Mouse (Mus musculus): ENCODE data around the gene Ptprj.

Gene Ptprj

DNA sequence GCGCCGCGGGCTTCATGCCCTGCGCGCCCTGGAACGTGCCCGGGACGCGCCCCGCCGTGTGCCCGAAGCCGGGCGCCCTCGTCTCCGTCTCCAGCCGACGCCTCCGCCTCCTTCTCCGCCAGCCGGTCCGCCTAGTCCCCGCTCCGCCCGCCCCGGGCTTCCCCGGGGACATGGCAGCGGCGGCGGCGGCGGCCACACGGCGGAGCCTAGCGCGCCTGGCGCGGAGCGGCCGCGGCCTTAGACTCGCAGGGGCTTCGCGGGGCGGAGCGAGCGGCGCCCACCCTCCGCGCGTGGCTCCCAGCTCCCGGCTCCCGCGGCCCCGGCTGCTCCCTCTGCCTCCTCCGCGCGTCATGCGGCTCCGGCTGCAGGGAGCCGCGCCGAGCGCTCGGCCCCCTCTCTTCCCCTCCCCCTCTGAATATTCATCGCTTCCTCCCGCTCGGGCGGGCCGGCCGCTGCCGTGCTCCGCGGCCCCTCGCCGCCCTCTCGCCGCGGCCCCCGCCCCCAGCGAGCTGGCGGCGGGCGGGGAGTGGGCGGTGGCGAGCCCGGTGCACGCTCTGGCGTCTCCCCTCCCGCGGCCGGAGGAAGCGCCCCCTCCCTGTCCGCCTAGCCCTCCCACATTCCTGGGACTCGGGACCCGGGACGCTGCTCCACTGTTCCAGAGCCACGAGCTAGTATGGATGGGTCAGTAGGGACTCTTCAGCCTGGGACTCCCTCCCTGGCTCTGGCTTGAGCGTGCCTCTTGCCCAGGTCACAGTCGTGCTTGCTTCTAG is at the start of gene Ptprj:
Gene Ptprj (minus strand): TSS at position 412 of the 770 bp plus-strand sequence.
- peak; percentile 69 for DNase-seq (ENCODE audit: low spot score)

DNA sequence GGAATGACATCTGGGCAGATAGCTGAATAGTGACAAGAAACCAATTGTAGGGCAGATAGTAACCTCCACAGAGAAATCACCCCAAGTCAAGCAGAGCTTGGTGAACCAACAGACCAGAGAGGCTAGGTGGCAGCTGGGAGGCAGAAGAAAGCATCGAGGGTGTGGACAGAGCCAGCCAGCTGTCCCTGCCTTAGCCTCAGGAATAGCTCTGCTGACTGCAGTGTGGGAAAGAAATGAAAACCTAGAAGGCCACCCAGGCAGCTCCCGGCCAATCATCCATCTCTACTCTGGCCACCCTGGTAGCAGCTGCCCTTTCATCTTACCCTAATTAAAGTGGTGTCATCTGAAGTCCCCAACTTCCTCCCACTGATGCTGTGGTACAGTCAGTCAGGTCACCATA is 49.1 kb upstream of the Ptprj start:
- DNase-seq (ENCODE audit: low spot score): no peak

DNA sequence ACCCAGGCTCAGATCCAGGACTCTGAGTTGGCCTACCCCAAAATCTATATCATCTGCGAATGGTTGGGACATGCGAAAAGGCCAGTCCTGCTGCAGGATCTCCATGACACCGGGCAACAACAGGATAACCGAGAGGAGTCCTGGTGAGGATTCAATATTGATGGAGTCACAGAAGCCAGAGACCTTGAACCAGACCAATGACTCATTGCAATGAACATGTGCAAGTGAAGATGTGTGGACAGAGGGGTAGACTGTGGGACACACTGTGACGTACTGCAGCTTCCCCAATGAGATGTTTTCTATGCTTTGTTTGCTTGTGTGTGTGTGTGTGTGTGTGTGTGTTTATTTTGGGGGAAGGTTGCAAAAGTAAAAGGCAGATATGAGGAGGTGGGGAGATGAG is 47.8 kb upstream of the Ptprj start:
- DNase-seq (ENCODE audit: low spot score): no peak

DNA sequence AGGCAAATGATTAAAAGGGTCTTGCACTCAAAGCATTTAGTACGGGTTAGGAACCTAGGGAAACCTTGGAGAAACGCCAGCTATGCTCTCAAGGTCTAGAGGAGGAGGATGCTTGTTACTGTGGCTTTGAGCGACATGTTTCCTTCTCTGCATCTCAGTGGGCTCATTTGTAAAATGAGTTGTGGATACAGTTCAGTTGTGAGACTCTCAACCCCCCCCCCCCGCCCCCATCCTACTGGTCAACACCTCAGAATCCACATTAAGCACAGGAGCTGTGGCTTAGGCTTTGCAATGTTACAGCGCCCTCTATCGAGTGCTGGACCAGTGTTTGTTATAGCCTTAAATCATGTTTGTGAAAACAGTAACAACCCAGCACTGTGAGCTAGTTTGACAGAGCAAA is 44.5 kb upstream of the Ptprj start:
- DNase-seq (ENCODE audit: low spot score): peak; percentile 78

DNA sequence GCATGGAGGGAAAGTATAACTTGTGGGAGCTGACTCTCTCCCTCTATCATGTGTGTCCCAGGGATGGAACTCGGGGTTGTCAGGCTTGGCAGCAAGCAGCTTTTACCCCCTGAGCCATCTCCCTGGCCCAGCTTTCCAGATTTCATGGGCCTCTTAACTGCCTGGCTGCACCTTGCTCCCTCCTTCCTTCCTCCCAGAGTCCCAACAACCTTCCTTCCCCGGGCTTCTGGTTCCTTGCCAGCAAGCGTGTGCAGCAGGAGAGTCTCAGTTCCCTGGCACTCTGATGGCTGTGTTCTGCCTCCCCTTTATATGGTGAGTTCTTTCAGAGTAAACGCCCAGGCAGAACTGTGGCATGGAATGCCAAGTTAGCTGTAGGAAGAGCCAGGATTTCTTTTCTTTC is 43.9 kb upstream of the Ptprj start:
- DNase-seq (ENCODE audit: low spot score): no peak

DNA sequence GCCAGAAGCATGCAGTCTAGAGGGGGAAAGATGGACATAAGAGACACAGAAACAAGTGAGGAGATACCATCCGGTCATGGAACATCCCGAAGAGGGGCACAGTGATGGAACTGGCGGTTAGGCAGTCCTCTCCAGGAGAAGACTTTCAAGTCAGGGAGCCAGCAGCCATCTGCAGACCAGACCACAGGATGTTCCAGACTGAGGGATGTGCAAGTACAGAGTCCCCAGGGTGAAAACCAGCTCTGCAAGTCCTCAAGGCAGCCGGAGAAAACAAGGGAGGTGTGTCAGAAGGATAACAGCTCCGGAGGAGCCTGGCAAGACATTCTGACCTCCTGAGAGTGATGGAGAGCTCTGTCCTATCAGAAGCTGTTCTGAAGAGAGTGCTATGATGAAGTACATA is 40.4 kb upstream of the Ptprj start:
- no peak for DNase-seq (ENCODE audit: low spot score)

DNA sequence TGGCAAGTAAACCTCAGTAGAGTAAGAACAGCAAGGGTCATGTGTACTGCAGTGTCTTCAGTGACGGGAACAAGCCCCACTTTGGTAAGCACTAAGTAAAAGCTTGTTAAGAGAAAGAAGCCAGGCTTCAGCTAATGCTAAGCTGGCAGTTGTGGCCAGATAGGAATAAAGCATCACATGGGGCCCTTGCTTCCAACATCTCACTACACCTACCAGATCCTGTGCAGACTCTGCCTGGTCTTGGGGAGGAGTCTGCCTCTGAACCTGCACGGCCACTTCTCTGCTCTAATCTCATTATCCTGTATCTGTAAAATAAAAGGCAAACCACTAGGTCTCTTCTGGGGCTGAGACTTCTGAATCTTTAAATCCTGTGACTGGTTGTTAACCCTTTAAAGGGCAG is 39.2 kb upstream of the Ptprj start:
- no peak for DNase-seq (ENCODE audit: low spot score)

DNA sequence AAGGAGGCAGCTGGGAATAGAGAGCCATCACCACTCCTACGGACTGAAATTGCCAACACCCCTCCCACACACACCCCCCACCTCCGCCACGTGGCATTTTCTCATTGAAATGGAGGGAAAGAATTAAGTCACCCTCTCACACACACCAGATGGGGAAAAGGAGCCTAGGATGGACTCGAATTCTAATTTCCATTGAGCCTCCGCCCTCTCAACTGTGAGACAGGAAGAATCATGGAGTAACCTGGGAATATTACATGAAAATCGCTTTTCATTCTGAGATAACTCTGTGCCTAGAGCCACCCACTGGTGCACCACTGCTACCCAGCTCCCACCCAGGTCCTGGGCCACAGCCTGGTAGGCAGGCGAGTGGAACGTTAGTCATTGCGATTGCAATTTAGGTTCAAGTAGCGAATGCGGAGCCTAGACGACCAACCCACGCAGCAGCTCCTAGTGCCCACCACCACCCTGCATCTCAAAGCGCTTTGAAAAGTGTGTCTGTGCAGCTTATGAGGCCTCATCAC is 34.3 kb upstream of the Ptprj start:
- no peak for DNase-seq (ENCODE audit: low spot score)

DNA sequence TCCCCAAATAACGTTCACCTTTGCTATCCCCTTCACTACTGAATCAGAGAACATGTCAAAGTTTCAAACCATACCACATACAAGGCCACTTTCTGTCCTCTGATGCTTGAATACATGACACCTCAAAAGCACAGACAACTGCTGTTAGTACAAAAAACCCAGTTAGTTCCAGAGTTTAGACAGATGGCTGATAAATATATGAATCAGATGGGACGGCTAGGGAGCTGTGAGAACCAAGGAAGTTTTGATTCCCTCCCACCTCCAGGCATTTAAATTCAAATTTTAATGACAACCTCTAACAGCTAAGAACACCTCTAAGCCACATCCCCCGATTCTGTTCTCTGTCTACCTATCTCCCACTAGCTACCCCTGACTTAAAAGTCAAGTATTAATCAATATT is 33.1 kb upstream of the Ptprj start:
- DNase-seq (ENCODE audit: low spot score): no peak

DNA sequence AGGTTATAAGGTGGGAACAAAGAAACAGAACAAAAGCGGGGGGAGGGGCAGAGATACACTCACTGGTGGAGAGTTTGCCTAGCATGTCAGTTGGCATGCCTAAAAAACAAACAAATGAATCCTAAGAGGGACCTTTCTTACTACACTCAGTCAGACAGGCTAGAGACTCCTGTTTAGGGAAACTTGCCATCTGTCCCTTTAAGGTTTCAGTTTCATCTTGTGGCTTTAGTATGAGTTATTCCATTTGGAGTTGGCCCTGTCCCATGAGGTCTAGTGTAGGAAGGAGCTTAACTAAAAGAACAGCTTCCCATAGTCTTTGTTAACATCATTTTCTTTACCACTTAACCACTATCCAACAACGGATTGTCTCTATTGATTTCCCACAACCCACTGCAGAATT is 32.6 kb upstream of the Ptprj start:
- no peak for DNase-seq (ENCODE audit: low spot score)

DNA sequence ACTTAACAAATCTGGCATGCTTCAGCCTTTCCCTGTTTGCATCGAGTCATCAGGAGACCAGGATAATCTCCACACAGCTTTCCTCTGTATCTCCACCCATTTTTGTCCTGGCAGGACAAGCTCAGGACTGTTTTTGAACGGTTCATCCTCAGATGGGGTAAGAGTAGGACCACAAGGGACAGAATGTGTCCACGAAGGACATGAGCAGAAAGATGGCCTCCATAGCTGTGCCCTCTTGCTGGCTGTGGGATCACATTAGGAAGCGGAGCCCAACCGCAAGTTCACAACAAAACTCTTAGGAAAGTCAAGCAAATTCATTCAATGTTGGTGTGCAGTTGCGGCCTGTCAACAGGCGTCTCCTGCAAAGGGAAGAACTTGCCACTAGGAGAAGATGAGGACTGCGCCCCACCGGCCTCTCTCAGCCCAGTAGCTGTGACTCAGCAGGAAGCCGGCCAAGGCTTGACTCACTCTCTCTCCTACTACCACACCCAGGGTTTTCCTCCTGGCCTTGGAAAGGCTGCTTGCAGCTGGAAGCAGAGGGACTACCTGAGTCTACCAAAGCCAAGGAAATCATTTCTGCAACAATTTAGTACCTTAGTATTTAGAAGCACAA is 31.6 kb upstream of the Ptprj start:
- peak; percentile 73 for DNase-seq (ENCODE audit: low spot score)

DNA sequence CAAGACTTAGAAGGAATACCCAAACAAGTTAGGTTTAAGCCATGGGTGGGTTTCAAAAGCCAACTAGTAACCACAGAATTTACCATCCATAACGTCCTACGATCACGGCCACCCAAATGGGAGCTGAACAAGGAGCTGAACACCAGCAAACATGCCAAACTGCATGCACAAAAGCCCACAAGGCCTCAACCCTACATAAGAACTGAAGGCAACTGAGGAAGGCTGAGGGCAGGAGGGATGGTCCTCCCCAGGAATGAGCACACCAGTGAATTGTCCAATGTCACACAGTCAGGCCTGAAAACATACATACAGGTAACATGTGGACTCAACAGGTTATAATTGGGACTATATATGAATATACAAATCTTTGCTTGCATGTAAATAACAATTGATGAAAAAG is 20.6 kb upstream of the Ptprj start:
- no peak for DNase-seq (ENCODE audit: low spot score)

DNA sequence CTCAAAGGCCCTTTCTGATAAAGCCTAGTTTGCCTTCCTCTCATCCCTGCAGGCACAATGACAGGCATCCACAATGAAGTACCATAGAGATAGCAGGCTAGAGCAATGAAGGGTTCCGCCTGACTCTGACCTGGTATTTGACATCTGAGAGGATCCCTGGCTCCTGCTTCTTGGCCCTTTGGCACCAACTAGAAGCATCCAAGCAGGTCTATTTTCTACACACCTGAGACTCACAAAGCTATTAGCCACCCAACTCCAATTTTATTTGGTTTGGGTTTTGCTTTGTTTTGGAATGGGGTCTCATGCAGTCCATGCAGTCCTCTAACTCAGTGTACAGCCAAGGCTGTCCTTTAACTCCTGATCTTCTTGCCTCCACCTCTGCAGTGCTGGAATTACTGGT is 7.7 kb upstream of the Ptprj start:
- no peak for DNase-seq (ENCODE audit: low spot score)

DNA sequence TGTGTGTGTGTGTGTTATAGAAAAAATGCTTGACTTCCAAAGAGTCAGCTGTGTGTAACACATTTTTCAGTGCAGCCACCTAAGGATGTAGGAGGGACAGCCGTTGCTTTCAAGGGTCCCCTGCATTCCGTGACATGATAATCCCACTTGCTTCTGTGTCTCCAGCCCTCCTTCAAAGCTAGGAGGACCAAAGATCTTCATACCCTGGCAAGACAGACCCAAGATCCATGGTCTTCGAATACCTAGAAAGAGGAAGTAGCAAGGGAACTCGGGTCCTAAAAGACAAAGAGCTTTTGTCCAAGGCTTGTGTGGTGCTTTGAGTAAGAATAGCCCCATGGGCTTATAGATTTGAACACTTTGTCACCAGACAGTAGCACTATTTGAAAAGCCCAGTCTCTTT is 4.1 kb upstream of the Ptprj start:
- no peak for DNase-seq (ENCODE audit: low spot score)

DNA sequence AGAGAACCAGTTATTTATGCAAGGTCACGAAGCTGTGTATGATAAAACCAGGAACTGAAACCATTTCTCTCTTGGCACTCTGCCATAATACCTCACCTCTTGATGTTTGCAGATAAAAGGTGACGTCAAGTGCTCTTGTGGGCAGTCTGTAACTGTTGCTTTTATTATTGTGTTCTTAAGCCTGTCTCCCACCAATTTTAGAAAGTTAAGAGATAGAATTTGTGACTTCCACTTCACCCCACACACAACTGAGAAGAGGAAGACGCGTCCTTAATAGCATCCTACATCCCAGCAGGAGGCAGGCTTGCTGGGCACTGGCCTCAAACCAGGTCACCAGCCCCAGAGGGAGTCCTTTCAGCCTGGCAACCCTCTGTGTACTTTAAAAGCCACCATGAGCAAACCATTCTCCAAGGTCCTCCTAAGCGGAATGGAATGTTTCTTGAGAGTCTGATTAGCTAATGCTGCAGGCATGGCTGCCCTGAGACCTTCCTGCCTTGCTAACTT is 3.2 kb upstream of the Ptprj start:
- DNase-seq (ENCODE audit: low spot score): peak; percentile 83

DNA sequence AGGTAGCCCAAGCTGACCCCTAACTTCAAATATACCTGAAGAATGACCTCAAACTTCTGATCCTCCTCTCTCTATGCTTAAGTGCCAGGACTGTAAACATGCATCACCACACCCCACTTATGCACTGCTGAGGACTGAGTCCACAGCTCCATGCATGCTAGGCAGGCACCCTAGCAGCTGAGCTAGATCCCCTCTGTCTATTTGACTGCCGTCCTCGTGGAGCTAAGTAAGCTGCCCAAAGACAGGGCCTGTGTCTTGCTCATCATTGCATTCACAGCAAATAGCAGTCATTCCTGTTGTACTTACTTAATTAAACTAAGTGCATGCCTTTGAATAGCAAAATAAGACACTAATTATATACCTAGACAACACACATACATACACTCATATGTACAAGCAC is 2.4 kb upstream of the Ptprj start:
- no peak for DNase-seq (ENCODE audit: low spot score)

DNA sequence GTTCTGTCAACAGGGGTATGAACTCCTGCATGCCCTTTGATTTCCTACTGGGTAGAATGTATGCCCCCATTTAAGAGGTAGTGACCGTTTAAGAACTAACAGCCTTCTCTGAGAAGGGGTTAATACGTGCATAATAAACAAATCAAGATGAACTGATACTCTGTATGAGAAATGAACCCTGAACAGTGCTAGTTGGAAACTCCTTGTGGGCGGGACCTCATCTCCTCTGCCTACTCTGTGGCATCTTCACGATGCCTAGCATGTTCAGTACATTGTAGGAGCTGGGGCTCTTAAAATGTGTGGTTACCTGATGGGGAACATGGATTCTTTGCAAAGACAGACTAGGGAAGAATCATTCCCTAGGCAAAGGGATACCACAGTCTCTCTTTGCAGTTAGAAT is 1.9 kb upstream of the Ptprj start:
- no peak for DNase-seq (ENCODE audit: low spot score)

DNA sequence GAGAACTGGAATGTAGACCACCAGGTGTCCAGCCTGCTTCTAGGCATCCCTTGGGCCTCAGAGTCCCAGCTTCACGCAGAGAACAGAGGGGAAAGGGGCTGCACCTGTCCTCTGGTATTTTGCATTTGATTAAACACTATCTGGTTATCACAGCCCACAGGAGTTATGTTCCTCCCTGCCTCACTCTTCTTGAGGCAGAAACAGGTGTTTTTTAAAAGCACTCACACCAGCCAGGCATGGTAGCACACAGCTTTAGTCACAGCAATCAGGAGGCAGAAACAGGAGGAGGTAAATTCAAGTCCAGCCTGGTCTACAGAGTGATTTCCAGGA is 1.3 kb upstream of the Ptprj start:
- DNase-seq (ENCODE audit: low spot score): no peak

DNA sequence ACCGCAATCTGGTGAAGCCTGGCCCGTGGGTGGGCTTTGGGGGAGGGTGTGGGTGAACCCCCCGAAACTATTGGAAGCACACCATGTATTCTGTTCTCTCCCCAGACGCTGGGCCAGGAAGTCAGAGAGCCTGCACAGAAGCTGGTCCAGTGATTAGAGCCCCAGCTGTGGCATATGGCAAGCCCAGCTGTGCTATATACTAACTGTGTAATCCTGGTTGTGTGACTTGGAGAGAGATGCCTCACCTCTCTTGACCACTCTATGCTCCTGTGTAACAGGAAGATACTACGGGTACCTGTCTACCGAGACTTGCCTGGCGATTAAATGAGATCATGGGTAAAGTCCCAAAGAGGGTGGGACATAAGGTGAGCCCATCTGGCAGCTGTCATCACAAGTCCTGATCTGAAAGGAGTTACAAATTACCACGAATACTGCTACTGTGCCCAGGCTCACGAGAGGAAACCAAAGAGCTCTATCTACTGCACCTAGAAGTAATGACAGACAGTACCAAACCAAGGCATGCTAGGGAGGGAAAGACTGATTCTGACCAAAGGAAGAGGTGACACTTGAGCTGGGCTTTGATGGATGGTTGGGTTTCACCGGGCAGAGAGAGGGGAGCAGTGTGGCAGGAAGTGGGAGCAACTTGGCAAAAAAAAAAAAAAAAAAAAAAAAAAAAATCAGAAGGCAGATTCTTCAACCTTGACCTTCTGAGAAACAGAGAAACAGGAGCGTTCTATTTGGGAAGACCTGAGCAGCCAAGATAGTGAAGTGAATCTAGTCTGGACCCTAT is 754 bp upstream of the Ptprj start:
- no peak for DNase-seq (ENCODE audit: low spot score)

DNA sequence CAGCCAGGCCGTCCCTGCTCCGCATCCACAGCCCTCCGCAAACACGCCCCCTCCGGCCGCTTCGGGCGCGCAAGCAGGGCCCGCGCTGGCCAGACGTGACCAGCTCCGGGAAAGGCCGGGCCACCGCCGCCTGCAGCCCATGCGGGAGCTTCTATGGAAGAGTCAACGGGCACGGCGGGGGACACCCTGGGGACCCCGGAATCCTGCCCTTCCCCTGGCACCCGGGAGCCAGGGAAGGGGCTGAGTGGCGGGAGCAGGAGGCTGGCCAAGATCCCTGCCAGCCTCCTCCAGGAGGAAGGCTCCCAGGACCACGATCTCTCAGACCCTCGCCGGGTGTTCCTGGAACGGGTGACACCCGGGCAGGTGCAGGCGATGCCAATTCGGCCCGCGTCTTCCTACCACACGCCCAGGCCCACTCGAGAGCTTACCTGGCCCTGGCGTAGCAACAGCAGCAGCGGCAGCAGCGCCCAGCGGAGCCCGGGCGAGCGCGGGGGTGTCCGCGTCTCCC is 665 bp downstream of the Ptprj start:
- DNase-seq (ENCODE audit: low spot score): peak; percentile 38

DNA sequence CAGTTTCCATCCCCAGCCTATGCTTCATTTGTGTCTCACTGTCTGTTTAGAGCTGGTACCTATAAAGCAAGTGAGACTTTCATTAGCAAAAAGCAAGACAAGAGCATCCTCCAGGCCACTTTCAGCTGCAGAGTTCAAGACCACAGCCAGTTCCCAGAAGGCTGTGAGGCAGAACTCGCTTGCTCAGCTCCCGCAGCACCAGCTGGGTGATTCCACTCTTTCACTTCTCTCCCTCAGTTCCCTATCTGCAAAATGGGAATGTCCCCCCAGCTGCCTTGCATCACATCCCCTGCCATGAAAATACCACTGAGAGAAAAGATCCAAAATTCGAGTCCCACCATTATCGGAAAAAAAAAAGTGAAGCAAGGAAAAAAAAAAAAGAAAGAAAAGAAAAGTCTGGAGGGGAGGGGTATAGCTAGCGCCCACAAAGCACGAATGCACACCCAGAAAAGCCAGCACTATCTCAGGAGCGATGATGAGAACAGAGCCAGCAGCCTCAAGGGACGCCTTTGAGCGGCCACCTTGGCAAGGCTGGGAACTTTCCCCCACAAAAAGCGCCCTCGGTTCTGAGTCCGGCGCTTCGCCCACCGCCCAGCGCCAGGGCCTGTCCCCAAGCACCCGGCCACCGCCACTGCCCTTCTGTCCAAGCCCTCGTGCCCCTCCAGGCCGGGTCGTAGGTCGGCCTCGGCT is 1.3 kb downstream of the Ptprj start:
- peak; percentile 29 for DNase-seq (ENCODE audit: low spot score)
